Mouse (Mus musculus): ENCODE measurements at regions not wholly inside any gene's neighbourhood (a gene's known extent, or its start where the extent isn't known, plus 50 kb on each side); places are given as distances from the start of the nearest gene placed in this dataset.

GRCm38 (mm10) chr14:60439106-60439505 is 66.0 kb downstream of the Amer2 start:
- H3K27me3 ChIP-seq, result no peaks in the 10 kb centered on the region
- 65% methylated on average over 6 of the region's 6 CpGs for WGBS
- ATAC-seq (ENCODE audit: low read depth), result no peak

GRCm38 (mm10) chr14:60443821-60444551 is 70.9 kb downstream of the Amer2 start:
- H3K9ac ChIP-seq, result no peak overlapping the region
- no peak for ATAC-seq (ENCODE audit: low read depth)
- H3K4me1 ChIP-seq (replicated peaks), result no peaks in the 10 kb centered on the region
- no peak overlapping the region for H3K4me2 ChIP-seq
- H3K9me3 ChIP-seq, result no peaks in the 10 kb centered on the region
- H3K27me3 ChIP-seq, result no peaks in the 10 kb centered on the region
- no peaks in the 10 kb centered on the region for H3K36me3 ChIP-seq
- no peak overlapping the region for H3K27ac ChIP-seq (replicated peaks)
- no peak overlapping the region for H3K4me3 ChIP-seq
- 77% methylated on average over 7 of the region's 7 CpGs for WGBS

More at GRCm38 (mm10) chr14:60439106-60439505, 66.0 kb downstream of the Amer2 start:
- no peak overlapping the region for H3K4me3 ChIP-seq
- H3K9ac ChIP-seq, result no peak overlapping the region
- H3K9me3 ChIP-seq, result no peaks in the 10 kb centered on the region
- no peaks in the 10 kb centered on the region for H3K36me3 ChIP-seq
- H3K4me2 ChIP-seq, result no peak overlapping the region
- no peak overlapping the region for H3K27ac ChIP-seq (replicated peaks)
- no peaks in the 10 kb centered on the region for H3K4me1 ChIP-seq (replicated peaks)

- Histone ChIP-seq H3K9me3 (no peaks in the 10 kb centered on the region), H3K27ac (replicated peaks) (no peak overlapping the region), H3K36me3 (no peaks in the 10 kb centered on the region), H3K27me3 (no peaks in the 10 kb centered on the region), H3K4me2 (no peak overlapping the region), H3K4me3 (no peak overlapping the region), H3K9ac (no peak overlapping the region), H3K4me1 (replicated peaks) (no peaks in the 10 kb centered on the region)
- no peak for ATAC-seq (ENCODE audit: low read depth)
- 58% methylated on average over 3 of the region's 3 CpGs for WGBS
Measured at GRCm38 (mm10) chr14:60444552-60444937, 71.5 kb downstream of the Amer2 start.

- H3K4me2 ChIP-seq, result no peak overlapping the region
- H3K27ac ChIP-seq (replicated peaks), result no peak overlapping the region
- no peak overlapping the region for H3K4me3 ChIP-seq
- H3K36me3 ChIP-seq, result no peaks in the 10 kb centered on the region
- no peaks in the 10 kb centered on the region for H3K27me3 ChIP-seq
- ATAC-seq (ENCODE audit: low read depth), result no peak
- no peaks in the 10 kb centered on the region for H3K4me1 ChIP-seq (replicated peaks)
- no peak overlapping the region for H3K9ac ChIP-seq
- 66% methylated on average over 6 of the region's 6 CpGs for WGBS
- H3K9me3 ChIP-seq, result no peaks in the 10 kb centered on the region
Measured at GRCm38 (mm10) chr14:60446037-60446436, 73.0 kb downstream of the Amer2 start.

GRCm38 (mm10) chr14:60451216-60451615 is 78.2 kb downstream of the Amer2 start:
- no peak overlapping the region for H3K4me2 ChIP-seq
- no peaks in the 10 kb centered on the region for H3K4me1 ChIP-seq (replicated peaks)
- no peak for ATAC-seq (ENCODE audit: low read depth)
- H3K27ac ChIP-seq (replicated peaks), result no peak overlapping the region
- no peaks in the 10 kb centered on the region for H3K9me3 ChIP-seq
- WGBS, result 91% methylated on average over 9 of the region's 9 CpGs
- no peak overlapping the region for H3K9ac ChIP-seq
- H3K27me3 ChIP-seq, result no peaks in the 10 kb centered on the region
- H3K36me3 ChIP-seq, result no peaks in the 10 kb centered on the region
- no peak overlapping the region for H3K4me3 ChIP-seq

- H3K9me3 ChIP-seq, result no peaks in the 10 kb centered on the region
- no peak overlapping the region for H3K9ac ChIP-seq
- H3K27me3 ChIP-seq, result no peaks in the 10 kb centered on the region
- H3K4me3 ChIP-seq, result no peak overlapping the region
- no peaks in the 10 kb centered on the region for H3K4me1 ChIP-seq (replicated peaks)
- WGBS, result 83% methylated on average over 7 of the region's 7 CpGs
- H3K4me2 ChIP-seq, result no peak overlapping the region
- no peak overlapping the region for H3K27ac ChIP-seq (replicated peaks)
- no peaks in the 10 kb centered on the region for H3K36me3 ChIP-seq
- ATAC-seq (ENCODE audit: low read depth), result no peak
Measured at GRCm38 (mm10) chr14:60451684-60452083, 78.6 kb downstream of the Amer2 start.

GRCm38 (mm10) chr14:60456767-60457166 is 83.7 kb downstream of the Amer2 start:
- Histone ChIP-seq H3K27me3 (no peaks in the 10 kb centered on the region), H3K4me3 (no peak overlapping the region), H3K4me2 (no peak overlapping the region), H3K9me3 (no peaks in the 10 kb centered on the region), H3K36me3 (no peaks in the 10 kb centered on the region), H3K9ac (no peak overlapping the region), H3K4me1 (replicated peaks) (no peaks in the 10 kb centered on the region), H3K27ac (replicated peaks) (no peak overlapping the region)
- WGBS, result 68% methylated on average over 9 of the region's 9 CpGs
- ATAC-seq (ENCODE audit: low read depth), result no peak

- peak overlapping the region; percentile 35 for H3K4me3 ChIP-seq
- H3K27me3 ChIP-seq, result peaks cover 15% of the 10 kb centered on the region; the same call in 1 of the 2 replicates
- peak overlapping the region; percentile 82 for H3K4me2 ChIP-seq
- under 1% methylated on average over 38 of the region's 38 CpGs for WGBS
- ATAC-seq (ENCODE audit: low read depth), result peak; percentile 93
- H3K9me3 ChIP-seq, result 0 out of 2 replicates have a peak, but pooled peaks cover 8% of the 10 kb centered on the region
- H3K36me3 ChIP-seq, result no peaks in the 10 kb centered on the region
- no peak overlapping the region for H3K27ac ChIP-seq (replicated peaks)
- peak overlapping the region; percentile 38 for H3K9ac ChIP-seq
- H3K4me1 ChIP-seq (replicated peaks), result peaks cover 21% of the 10 kb centered on the region
Measured at GRCm38 (mm10) chr14:60484996-60485888, 112.2 kb downstream of the Amer2 start.

- ATAC-seq (ENCODE audit: low read depth), result peak; percentile 87
- 3% methylated on average over 5 of the region's 5 CpGs for WGBS
- Histone ChIP-seq H3K4me1 (replicated peaks) (peaks cover 21% of the 10 kb centered on the region), H3K27ac (replicated peaks) (no peak overlapping the region), H3K4me3 (peak overlapping the region; percentile 35), H3K4me2 (peak overlapping the region; percentile 82), H3K27me3 (peaks cover 15% of the 10 kb centered on the region; the same call in 1 of the 2 replicates), H3K36me3 (no peaks in the 10 kb centered on the region), H3K9me3 (0 out of 2 replicates have a peak, but pooled peaks cover 3% of the 10 kb centered on the region), H3K9ac (no peak overlapping the region)
Measured at GRCm38 (mm10) chr14:60485889-60486274, 112.8 kb downstream of the Amer2 start.

GRCm38 (mm10) chr14:60486278-60486935 is 113.3 kb downstream of the Amer2 start:
- no peak for ATAC-seq (ENCODE audit: low read depth)
- H3K27me3 ChIP-seq, result peaks cover 15% of the 10 kb centered on the region; the same call in 1 of the 2 replicates
- H3K4me2 ChIP-seq, result peak overlapping the region; percentile 82
- no peak overlapping the region for H3K9ac ChIP-seq
- WGBS, result 4% methylated on average over 9 of the region's 9 CpGs
- H3K27ac ChIP-seq (replicated peaks), result no peak overlapping the region
- peaks cover 21% of the 10 kb centered on the region for H3K4me1 ChIP-seq (replicated peaks)
- H3K4me3 ChIP-seq, result no peak overlapping the region
- H3K9me3 ChIP-seq, result 0 out of 2 replicates have a peak, but pooled peaks cover 3% of the 10 kb centered on the region
- H3K36me3 ChIP-seq, result no peaks in the 10 kb centered on the region

GRCm38 (mm10) chr14:60489111-60489510 is 116.1 kb downstream of the Amer2 start:
- no peak for ATAC-seq (ENCODE audit: low read depth)
- Histone ChIP-seq H3K27ac (replicated peaks) (no peak overlapping the region), H3K27me3 (peaks cover 11% of the 10 kb centered on the region; the same call in 1 of the 2 replicates), H3K4me1 (replicated peaks) (peaks cover 21% of the 10 kb centered on the region), H3K9ac (no peak overlapping the region), H3K9me3 (no peaks in the 10 kb centered on the region), H3K36me3 (no peaks in the 10 kb centered on the region), H3K4me2 (no peak overlapping the region), H3K4me3 (no peak overlapping the region)
- WGBS, result 87% methylated on average over 4 of the region's 4 CpGs

GRCm38 (mm10) chr14:60490886-60491285 is 117.8 kb downstream of the Amer2 start:
- Histone ChIP-seq H3K9me3 (no peaks in the 10 kb centered on the region), H3K4me3 (no peak overlapping the region), H3K9ac (no peak overlapping the region), H3K36me3 (no peaks in the 10 kb centered on the region), H3K4me1 (replicated peaks) (peaks cover 10% of the 10 kb centered on the region), H3K27ac (replicated peaks) (no peak overlapping the region), H3K27me3 (0 out of 2 replicates have a peak, but pooled peaks cover 4% of the 10 kb centered on the region), H3K4me2 (no peak overlapping the region)
- ATAC-seq (ENCODE audit: low read depth), result no peak
- 88% methylated on average over 2 of the region's 2 CpGs for WGBS
